Mouse (Mus musculus) intestine, embryonic 16.5 days (tissue): ENCODE data around the gene Cacng7. TPM values are rescaled to one million over a fixed set of nuclear protein-coding genes. Genes with fewer than 3 reads are reported as not detected.
A peak's percentile ranks its signal among the peaks of the same experiment; 100 is the strongest.

Experiments used
- ATAC-seq: fragments of 200-750 bp; cut with Nextera tagmentation; 2 replicates; pipeline ENCODE4 v1.8.0; 2017; ENCODE audit warnings: moderate TSS enrichment, moderate library complexity
- H3K27ac ChIP-seq: fragments of 300-500 bp; sonication (generic); 2 replicates; pipeline ENCODE4 v1.5.1; 2014; ENCODE audit warnings: mild to moderate bottlenecking, low read length
- H3K27me3 ChIP-seq: fragments of 300-500 bp; sonication (generic); replicated peaks from 2 replicates; pipeline ENCODE4 v1.6.1; 2014; ENCODE audit warnings: low read length, control low read depth, mixed read lengths; ENCODE audit not compliant: control insufficient read depth, insufficient read depth
- H3K36me3 ChIP-seq: fragments of 300-500 bp; sonication (generic); 2 replicates; pipeline ENCODE4 v1.6.1; 2014; ENCODE audit warnings: low read length, control low read depth; ENCODE audit not compliant: control insufficient read depth, insufficient read depth
- H3K4me1 ChIP-seq: fragments of 300-500 bp; sonication (generic); 2 replicates; pipeline ENCODE4 v1.6.1; 2014; ENCODE audit warnings: low read length, control low read depth, mixed read lengths; ENCODE audit not compliant: control insufficient read depth, insufficient read depth
- H3K4me2 ChIP-seq: fragments of 300-500 bp; sonication (generic); 2 replicates; pipeline ENCODE4 v1.6.1; 2014; ENCODE audit warnings: low read depth, low read length, control low read depth
- H3K4me3 ChIP-seq: fragments of 300-500 bp; sonication (generic); 2 replicates; pipeline ENCODE4 v1.5.1; 2014; ENCODE audit warnings: mild to moderate bottlenecking, low read length
- H3K9ac ChIP-seq: fragments of 300-500 bp; sonication (generic); 2 replicates; pipeline ENCODE4 v1.6.1; 2014; ENCODE audit warnings: low read depth, low read length
- H3K9me3 ChIP-seq: fragments of 300-500 bp; sonication (generic); 2 replicates; pipeline ENCODE4 v1.6.1; 2016; ENCODE audit warnings: low read length, control low read depth; ENCODE audit not compliant: control insufficient read depth
- WGBS: fragments of 180-500 bp; shearing (Covaris S2); extraction: QIAGEN DNeasy Blood & Tissue Kit; methylation state at CpG from one replicate; pipeline ENCODE4 v1.1.7; 2014; 5-methylcytosine and 5-hydroxymethylcytosine counted together
- polyA plus RNA-seq: library from polyadenylated mRNA; unstranded; fragments of >200 nt; fragmentation: Nextera tagmentation; extraction: Ambion mirVana; gene quantifications from 2 replicates; pipeline ENCODE4 v1.2.1, GENCODE M21; 2015

Cacng7 gene
- polyA plus RNA-seq, 1 experiment from 2014 or later: 1.1 TPM

- Histone ChIP-seq H3K27me3 (no peaks in the 10 kb centered on the region), H3K27ac (no peak overlapping the region), H3K4me1 (no peaks in the 10 kb centered on the region), H3K4me2 (no peak overlapping the region), H3K9ac (no peak overlapping the region), H3K9me3 (peaks cover 3% of the 10 kb centered on the region; the same call in 1 of the 2 replicates), H3K36me3 (no peaks in the 10 kb centered on the region), H3K4me3 (no peak overlapping the region)
- WGBS: 75% methylated on average over 5 of the region's 5 CpGs
- no peak for ATAC-seq
Observed at GRCm38 (mm10) chr7:3314121-3314520, 18.6 kb upstream of the Cacng7 start.

- Histone ChIP-seq H3K4me1 (no peaks in the 10 kb centered on the region), H3K9ac (no peak overlapping the region), H3K4me2 (no peak overlapping the region), H3K4me3 (no peak overlapping the region), H3K27me3 (no peaks in the 10 kb centered on the region), H3K9me3 (no peaks in the 10 kb centered on the region), H3K27ac (no peak overlapping the region), H3K36me3 (no peaks in the 10 kb centered on the region)
- 51% methylated on average over 4 of the region's 4 CpGs for WGBS
- ATAC-seq: no peak
Observed at GRCm38 (mm10) chr7:3317704-3318103, 15.1 kb upstream of the Cacng7 start.

- no peak overlapping the region for H3K4me3 ChIP-seq
- no peaks in the 10 kb centered on the region for H3K9me3 ChIP-seq
- H3K9ac ChIP-seq: no peak overlapping the region
- H3K27me3 ChIP-seq: no peaks in the 10 kb centered on the region
- no peak overlapping the region for H3K27ac ChIP-seq
- no peaks in the 10 kb centered on the region for H3K4me1 ChIP-seq
- no peaks in the 10 kb centered on the region for H3K36me3 ChIP-seq
- no peak for ATAC-seq
- WGBS: 68% methylated on average over 3 of the region's 3 CpGs
- no peak overlapping the region for H3K4me2 ChIP-seq
Observed at GRCm38 (mm10) chr7:3320856-3321255, 11.9 kb upstream of the Cacng7 start.

GRCm38 (mm10) chr7:3323826-3324225 lies 8.9 kb upstream of the Cacng7 start:
- Histone ChIP-seq H3K4me2 (no peak overlapping the region), H3K27ac (no peak overlapping the region), H3K9me3 (no peaks in the 10 kb centered on the region), H3K4me3 (no peak overlapping the region), H3K9ac (no peak overlapping the region), H3K4me1 (no peaks in the 10 kb centered on the region), H3K36me3 (no peaks in the 10 kb centered on the region), H3K27me3 (no peaks in the 10 kb centered on the region)
- WGBS: 92% methylated on average over 1 of the region's 1 CpGs
- no peak for ATAC-seq

- Histone ChIP-seq H3K4me2 (no peak overlapping the region), H3K4me1 (peaks cover 8% of the 10 kb centered on the region), H3K36me3 (no peaks in the 10 kb centered on the region), H3K27ac (no peak overlapping the region), H3K27me3 (peaks cover 18% of the 10 kb centered on the region), H3K9ac (no peak overlapping the region), H3K4me3 (no peak overlapping the region), H3K9me3 (no peaks in the 10 kb centered on the region)
- no peak for ATAC-seq
- WGBS: 64% methylated on average over 4 of the region's 4 CpGs
Observed at GRCm38 (mm10) chr7:3327961-3328360, 4.8 kb upstream of the Cacng7 start.

- peaks cover 18% of the 10 kb centered on the region for H3K27me3 ChIP-seq
- peaks cover 12% of the 10 kb centered on the region for H3K4me1 ChIP-seq
- H3K36me3 ChIP-seq: no peaks in the 10 kb centered on the region
- H3K9me3 ChIP-seq: no peaks in the 10 kb centered on the region
- peak; percentile 52; the same call in 1 of the 2 replicates for ATAC-seq
- no peak overlapping the region for H3K27ac ChIP-seq
- 17% methylated on average over 31 of the region's 31 CpGs for WGBS
- H3K9ac ChIP-seq: no peak overlapping the region
- peak overlapping the region; percentile 30; the same call in 1 of the 2 replicates for H3K4me2 ChIP-seq
- H3K4me3 ChIP-seq: no peak overlapping the region
Observed at GRCm38 (mm10) chr7:3329776-3330546, 2.8 kb upstream of the Cacng7 start.

- no peaks in the 10 kb centered on the region for H3K36me3 ChIP-seq
- peaks cover 12% of the 10 kb centered on the region for H3K4me1 ChIP-seq
- H3K9me3 ChIP-seq: no peaks in the 10 kb centered on the region
- H3K27me3 ChIP-seq: peaks cover 18% of the 10 kb centered on the region
- H3K9ac ChIP-seq: 0 out of 2 replicates have a peak overlapping the region, but pooled peaks have one; percentile 69
- no peak for ATAC-seq
- 53% methylated on average over 6 of the region's 6 CpGs for WGBS
- peak overlapping the region; percentile 48; the same call in 1 of the 2 replicates for H3K27ac ChIP-seq
- peak overlapping the region; percentile 62 for H3K4me2 ChIP-seq
- peak overlapping the region; percentile 39; the same call in 1 of the 2 replicates for H3K4me3 ChIP-seq
Observed at GRCm38 (mm10) chr7:3331171-3331570, 1.6 kb upstream of the Cacng7 start.

GRCm38 (mm10) chr7:3331581-3332223 lies 1.1 kb upstream of the Cacng7 start:
- Histone ChIP-seq H3K4me2 (peak overlapping the region; percentile 62), H3K4me3 (peak overlapping the region; percentile 39), H3K4me1 (peaks cover 12% of the 10 kb centered on the region), H3K9ac (peak overlapping the region; percentile 69; the same call in 1 of the 2 replicates), H3K9me3 (no peaks in the 10 kb centered on the region), H3K36me3 (no peaks in the 10 kb centered on the region), H3K27ac (peak overlapping the region; percentile 80), H3K27me3 (peaks cover 20% of the 10 kb centered on the region)
- peak; percentile 93 for ATAC-seq
- WGBS: under 1% methylated on average over 24 of the region's 27 CpGs

GRCm38 (mm10) chr7:3332224-3332615 lies 535 bp upstream of the Cacng7 start:
- peak overlapping the region; percentile 39 for H3K4me3 ChIP-seq
- H3K9ac ChIP-seq: peak overlapping the region; percentile 69; the same call in 1 of the 2 replicates
- peak overlapping the region; percentile 80 for H3K27ac ChIP-seq
- H3K36me3 ChIP-seq: no peaks in the 10 kb centered on the region
- 0% methylated on average over 4 of the region's 4 CpGs for WGBS
- ATAC-seq: peak; percentile 5; the same call in 1 of the 2 replicates
- H3K4me2 ChIP-seq: peak overlapping the region; percentile 62
- H3K9me3 ChIP-seq: no peaks in the 10 kb centered on the region
- H3K4me1 ChIP-seq: peaks cover 12% of the 10 kb centered on the region
- peaks cover 20% of the 10 kb centered on the region for H3K27me3 ChIP-seq
